Mouse (Mus musculus) forebrain, embryonic 13.5 days (tissue): ENCODE measurements at regions not wholly inside any gene's neighbourhood (a gene's known extent, or its start where the extent isn't known, plus 50 kb on each side); places are given as distances from the start of the nearest gene placed in this dataset.
"Not testable (repeated sequence)": the region's sequence is repeated elsewhere in the genome, so short reads cannot be mapped to it uniquely, and the experiment has no call there.

Experiments
- ATAC-seq: fragments of 200-750 bp; cut with Nextera tagmentation; 2 replicates; pipeline ENCODE4 v1.8.0; 2017
- H3K27ac ChIP-seq: fragments of 300-500 bp; sonication (generic); 2 replicates; pipeline ENCODE4 v1.5.1; 2015; ENCODE audit warnings: inconsistent platforms, mild to moderate bottlenecking, moderate library complexity
- H3K27me3 ChIP-seq: fragments of 300-500 bp; sonication (generic); 2 replicates; pipeline ENCODE4 v1.6.1; 2015; ENCODE audit warnings: mild to moderate bottlenecking, inconsistent platforms
- H3K36me3 ChIP-seq: fragments of 300-500 bp; sonication (generic); 2 replicates; pipeline ENCODE4 v1.6.1; 2015; ENCODE audit warnings: mild to moderate bottlenecking, inconsistent platforms; ENCODE audit not compliant: poor library complexity, severe bottlenecking
- H3K4me1 ChIP-seq: fragments of 300-500 bp; sonication (generic); 2 replicates; pipeline ENCODE4 v1.6.1; 2015; ENCODE audit warnings: inconsistent platforms
- H3K4me2 ChIP-seq: fragments of 300-500 bp; sonication (generic); 2 replicates; pipeline ENCODE4 v1.6.1; 2015; ENCODE audit warnings: inconsistent platforms, mild to moderate bottlenecking, moderate library complexity
- H3K4me3 ChIP-seq: fragments of 300-500 bp; sonication (generic); 2 replicates; pipeline ENCODE4 v1.5.1; 2015; ENCODE audit warnings: mild to moderate bottlenecking, inconsistent platforms
- H3K9ac ChIP-seq: fragments of 300-500 bp; sonication (generic); 2 replicates; pipeline ENCODE4 v1.6.1; 2015; ENCODE audit warnings: mild to moderate bottlenecking, inconsistent platforms
- H3K9me3 ChIP-seq: fragments of 300-500 bp; sonication (generic); replicated peaks from 2 replicates; pipeline ENCODE4 v1.6.1; 2016; ENCODE audit warnings: inconsistent platforms
- WGBS: fragments of 180-500 bp; shearing (Covaris S2); methylation state at CpG from one replicate; pipeline ENCODE4 v1.1.7; 2015; 5-methylcytosine and 5-hydroxymethylcytosine counted together

DNA sequence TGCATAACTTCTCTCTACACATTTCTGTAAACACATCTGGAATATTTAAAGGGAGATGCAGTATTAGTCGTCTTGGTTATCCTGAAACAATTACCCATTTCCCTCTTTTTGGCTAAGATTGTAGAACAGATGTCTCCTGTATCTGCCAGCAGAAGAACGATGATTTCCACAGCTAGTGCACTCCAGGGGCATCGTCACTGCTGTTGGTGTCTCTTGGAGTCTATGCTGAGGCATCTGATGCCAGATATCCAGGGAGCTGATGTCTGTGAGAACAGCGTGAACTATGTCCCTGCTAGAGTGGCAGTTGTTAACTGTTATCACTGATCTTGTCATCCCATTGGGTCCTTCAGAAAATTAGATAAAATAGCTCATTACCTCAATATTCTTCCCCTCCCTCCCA lies 536.2 kb downstream of the Trhde start:
- Histone ChIP-seq H3K4me2 (no peak overlapping the region), H3K9me3 (no peaks in the 10 kb centered on the region), H3K36me3 (no peaks in the 10 kb centered on the region), H3K4me3 (no peak overlapping the region), H3K27ac (no peak overlapping the region), H3K9ac (no peak overlapping the region), H3K4me1 (no peaks in the 10 kb centered on the region), H3K27me3 (no peaks in the 10 kb centered on the region)
- WGBS = 77% methylated on average over 4 of the region's 4 CpGs
- ATAC-seq = peak; percentile 71

- no peak for ATAC-seq
- no peak overlapping the region for H3K4me2 ChIP-seq
- no peak overlapping the region for H3K27ac ChIP-seq
- H3K9ac ChIP-seq = no peak overlapping the region
- H3K27me3 ChIP-seq = no peaks in the 10 kb centered on the region
- no peaks in the 10 kb centered on the region for H3K4me1 ChIP-seq
- H3K36me3 ChIP-seq = no peaks in the 10 kb centered on the region
- no peaks in the 10 kb centered on the region for H3K9me3 ChIP-seq
- no peak overlapping the region for H3K4me3 ChIP-seq
- WGBS = 77% methylated on average over 4 of the region's 4 CpGs
Observed at GRCm38 (mm10) chr10:114241606-114242005, 560.5 kb downstream of the Trhde start.

GRCm38 (mm10) chr10:114227635-114228034 lies 574.5 kb downstream of the Trhde start:
- WGBS = 64% methylated on average over 3 of the region's 3 CpGs
- Histone ChIP-seq H3K9me3 (no peaks in the 10 kb centered on the region), H3K4me3 (no peak overlapping the region), H3K36me3 (no peaks in the 10 kb centered on the region), H3K27ac (no peak overlapping the region), H3K9ac (no peak overlapping the region), H3K4me2 (no peak overlapping the region), H3K27me3 (no peaks in the 10 kb centered on the region), H3K4me1 (no peaks in the 10 kb centered on the region)
- no peak for ATAC-seq

DNA sequence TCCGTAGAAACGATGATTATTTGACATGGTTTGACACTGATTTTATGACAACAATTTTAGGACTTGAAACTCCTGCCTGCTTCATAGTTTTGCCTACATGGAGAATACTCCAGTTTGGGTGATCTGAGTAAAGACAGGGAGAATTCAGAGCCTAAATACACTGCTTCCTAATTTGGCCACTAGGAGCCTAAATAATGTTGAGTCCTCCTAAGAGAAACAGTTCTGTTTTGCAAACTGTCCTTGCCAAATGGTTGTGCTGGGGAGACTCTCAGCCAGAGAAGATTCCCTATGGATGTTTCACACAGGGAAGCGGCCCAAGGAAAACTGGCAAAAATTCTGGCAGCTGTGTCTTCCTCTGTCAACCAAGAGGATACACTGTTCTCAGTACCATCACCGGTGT lies 600.5 kb downstream of the Trhde start:
- Histone ChIP-seq H3K4me2 (no peak overlapping the region), H3K27ac (no peak overlapping the region), H3K4me3 (no peak overlapping the region), H3K36me3 (no peaks in the 10 kb centered on the region), H3K27me3 (no peaks in the 10 kb centered on the region), H3K4me1 (no peaks in the 10 kb centered on the region), H3K9me3 (no peaks in the 10 kb centered on the region), H3K9ac (no peak overlapping the region)
- 95% methylated on average over 4 of the region's 4 CpGs for WGBS
- ATAC-seq = no peak

GRCm38 (mm10) chr10:114200939-114201338 lies 601.2 kb downstream of the Trhde start:
- H3K9me3 ChIP-seq = no peaks in the 10 kb centered on the region
- H3K4me2 ChIP-seq = no peak overlapping the region
- H3K27ac ChIP-seq = no peak overlapping the region
- no peak overlapping the region for H3K9ac ChIP-seq
- no peak overlapping the region for H3K4me3 ChIP-seq
- WGBS = 70% methylated on average over 2 of the region's 2 CpGs
- no peaks in the 10 kb centered on the region for H3K27me3 ChIP-seq
- H3K36me3 ChIP-seq = no peaks in the 10 kb centered on the region
- ATAC-seq = no peak
- H3K4me1 ChIP-seq = no peaks in the 10 kb centered on the region

GRCm38 (mm10) chr10:114186287-114186686 lies 615.8 kb downstream of the Trhde start:
- Histone ChIP-seq H3K4me1 (no peaks in the 10 kb centered on the region), H3K9me3 (no peaks in the 10 kb centered on the region), H3K27ac (no peak overlapping the region), H3K27me3 (no peaks in the 10 kb centered on the region), H3K9ac (no peak overlapping the region), H3K36me3 (no peaks in the 10 kb centered on the region), H3K4me3 (no peak overlapping the region), H3K4me2 (no peak overlapping the region)
- no peak for ATAC-seq
- 85% methylated on average over 1 of the region's 1 CpGs for WGBS

DNA sequence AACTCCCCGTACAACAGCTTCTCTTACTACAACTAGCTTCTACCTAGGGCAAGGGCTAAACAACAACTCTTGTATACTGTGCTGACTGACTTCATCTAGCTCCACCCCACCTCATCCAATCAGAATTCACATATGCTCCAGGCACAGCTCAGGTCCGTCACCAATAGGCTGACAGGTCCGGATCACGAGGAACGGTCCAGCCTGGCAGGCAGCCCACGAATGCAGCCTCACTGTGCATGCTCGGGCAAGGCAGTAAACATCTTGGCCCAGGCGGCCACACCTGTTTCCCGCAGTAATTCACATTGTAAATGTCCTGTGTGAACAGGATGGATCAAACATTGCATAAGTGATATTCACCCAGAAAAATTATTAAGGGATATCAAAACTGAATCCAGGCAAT lies 658.8 kb downstream of the Trhde start:
- H3K36me3 ChIP-seq, H3K9ac ChIP-seq, H3K4me2 ChIP-seq, ATAC-seq, H3K4me1 ChIP-seq, H3K9me3 ChIP-seq, H3K4me3 ChIP-seq, H3K27ac ChIP-seq, H3K27me3 ChIP-seq: not testable (repeated sequence)
- 89% methylated on average over 9 of the region's 9 CpGs for WGBS

DNA sequence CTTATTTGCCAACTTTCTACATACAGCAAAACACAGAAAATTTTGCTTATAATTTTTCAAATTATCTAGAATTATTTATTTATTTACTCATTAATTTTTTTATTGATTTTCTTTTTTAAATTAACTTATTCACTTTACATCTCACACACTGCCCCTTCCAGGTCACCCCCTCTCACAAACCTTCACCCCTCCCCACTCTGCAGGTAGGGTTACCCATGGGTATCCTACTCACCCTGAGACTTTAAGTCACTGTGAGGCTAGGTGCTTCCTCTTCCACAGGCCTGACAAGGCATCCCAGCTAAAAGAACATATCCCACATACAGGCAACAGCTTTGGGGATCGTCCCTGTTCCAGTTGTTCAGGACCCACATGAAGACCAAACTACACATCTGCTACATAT lies 664.2 kb downstream of the Trhde start:
- 88% methylated on average over 1 of the region's 1 CpGs for WGBS
- no peak overlapping the region for H3K9ac ChIP-seq
- no peak overlapping the region for H3K4me2 ChIP-seq
- no peaks in the 10 kb centered on the region for H3K9me3 ChIP-seq
- no peaks in the 10 kb centered on the region for H3K27me3 ChIP-seq
- no peaks in the 10 kb centered on the region for H3K4me1 ChIP-seq
- H3K27ac ChIP-seq = no peak overlapping the region
- H3K4me3 ChIP-seq = no peak overlapping the region
- no peak for ATAC-seq
- no peaks in the 10 kb centered on the region for H3K36me3 ChIP-seq

GRCm38 (mm10) chr10:114137095-114137494 lies 665.0 kb downstream of the Trhde start:
- Histone ChIP-seq H3K9ac (no peak overlapping the region), H3K36me3 (no peaks in the 10 kb centered on the region), H3K27ac (no peak overlapping the region), H3K4me1 (no peaks in the 10 kb centered on the region), H3K27me3 (no peaks in the 10 kb centered on the region), H3K4me3 (no peak overlapping the region), H3K4me2 (no peak overlapping the region), H3K9me3 (no peaks in the 10 kb centered on the region)
- no peak for ATAC-seq
- WGBS = 56% methylated on average over 1 of the region's 1 CpGs
